Mouse (Mus musculus): ENCODE results near the gene Spata33.

- TF ChIP-seq POLR2A (IDR thresholded peaks at IDR 0.05; ENCODE audit: borderline replicate concordance, low read depth, low read length) (no peak), CTCF (IDR thresholded peaks at IDR 0.05; ENCODE audit: low read depth, low read length) (no peak)
Observed at GRCm38 (mm10) chr8:123271147-123271546, 58.5 kb downstream of the Spata33 start.

Measured in bone marrow macrophage, adult 2 months (primary cell).